Mouse (Mus musculus) liver, adult 2 months (tissue): ENCODE measurements around the gene Hist2h3c2. TPM values are rescaled to one million over a fixed set of nuclear protein-coding genes. Genes with fewer than 3 reads are reported as not detected.

Source experiments
- DNase-seq: peaks from one replicate; pipeline ENCODE4 v3.0.0-alpha.2; 2011; ENCODE audit warnings: low read depth, low spot score; ENCODE audit errors: extremely low read depth
- H3K27ac ChIP-seq: fragments of 200-500 bp; replicated peaks from 2 replicates; pipeline ENCODE4 v1.5.1; 2012; ENCODE audit warnings: low read depth, mild to moderate bottlenecking, control low read depth, inconsistent platforms, low read length; ENCODE audit not compliant: insufficient read depth
- H3K27me3 ChIP-seq: fragments of 200-500 bp; 2 replicates; pipeline ENCODE4 v1.6.1; 2012; ENCODE audit warnings: mild to moderate bottlenecking, moderate library complexity, low read length, inconsistent platforms; ENCODE audit not compliant: control insufficient read depth, insufficient read depth
- H3K36me3 ChIP-seq: fragments of 200-500 bp; 2 replicates; pipeline ENCODE4 v1.6.1; 2012; ENCODE audit warnings: low read length, inconsistent platforms; ENCODE audit not compliant: control insufficient read depth, insufficient read depth
- H3K4me1 ChIP-seq: fragments of 200-500 bp; 2 replicates; pipeline ENCODE4 v1.6.1; 2011; ENCODE audit warnings: low read length; ENCODE audit not compliant: control insufficient read depth, insufficient read depth
- H3K4me3 ChIP-seq: fragments of 200-500 bp; 2 replicates; pipeline ENCODE4 v1.5.1; 2011; ENCODE audit warnings: low read depth, mild to moderate bottlenecking, control low read depth, low read length, moderate library complexity; ENCODE audit not compliant: insufficient read depth
- H3K79me2 ChIP-seq: fragments of 200-500 bp; 2 replicates; pipeline ENCODE4 v1.6.1; 2012; ENCODE audit warnings: inconsistent platforms, mild to moderate bottlenecking, low read length, moderate library complexity; ENCODE audit not compliant: control insufficient read depth, insufficient read depth
- H3K9ac ChIP-seq: fragments of 200-500 bp; 2 replicates; pipeline ENCODE4 v1.6.1; 2012; ENCODE audit warnings: low read depth, mild to moderate bottlenecking, control low read depth, inconsistent platforms, low read length
- CTCF ChIP-seq: fragments of 200-500 bp; IDR thresholded peaks from 2 replicates; pipeline ENCODE4 v1.5.1; 2011; ENCODE audit warnings: low read depth, low read length, control low read depth
- POLR2A ChIP-seq: fragments of 200-500 bp; IDR thresholded peaks from 2 replicates; pipeline ENCODE4 v1.6.1; 2011; ENCODE audit warnings: low read length, control low read depth; ENCODE audit not compliant: insufficient read depth; ENCODE audit errors: extremely low read depth
- WGBS: fragments of 180-500 bp; shearing (Covaris S2); methylation state at CpG from one replicate; pipeline ENCODE4 v1.1.7; 2018; 5-methylcytosine and 5-hydroxymethylcytosine counted together
- polyA plus RNA-seq: library from polyadenylated mRNA; depleted of rRNA; stranded (reverse); fragments of >200 nt; gene quantifications from 2 replicates; pipeline ENCODE4 v1.2.3, GENCODE M21; 2012
- total RNA-seq: library from RNA; depleted of rRNA; stranded (reverse); fragments of >200 nt; gene quantifications from 2 replicates; pipeline ENCODE4 v1.2.3, GENCODE M21; 2014

Gene Hist2h3c2
- total and polyA plus RNA-seq, 2 experiments: 3.5 to 8.6 TPM

- H3K9ac ChIP-seq: no peak overlapping the region
- H3K4me3 ChIP-seq: no peak overlapping the region
- no peak for TF ChIP-seq POLR2A
- no peak for TF ChIP-seq CTCF
- no peaks in the 10 kb centered on the region for H3K79me2 ChIP-seq
- H3K4me1 ChIP-seq: peaks cover 12% of the 10 kb centered on the region; the same call in 1 of the 2 replicates
- H3K36me3 ChIP-seq: no peaks in the 10 kb centered on the region
- H3K27ac ChIP-seq: no peak overlapping the region
- 92% methylated on average over 8 of the region's 8 CpGs for WGBS
- H3K27me3 ChIP-seq: no peaks in the 10 kb centered on the region
- DNase-seq: no peak
These were observed 27.3 kb upstream of the Hist2h3c2 start for GRCm38 (mm10) chr3:96266132-96266710.

- peaks cover 12% of the 10 kb centered on the region; the same call in 1 of the 2 replicates for H3K4me1 ChIP-seq
- H3K4me3 ChIP-seq: no peak overlapping the region
- WGBS: 67% methylated on average over 7 of the region's 7 CpGs
These were observed 25.6 kb upstream of the Hist2h3c2 start for GRCm38 (mm10) chr3:96264404-96264949.

DNA sequence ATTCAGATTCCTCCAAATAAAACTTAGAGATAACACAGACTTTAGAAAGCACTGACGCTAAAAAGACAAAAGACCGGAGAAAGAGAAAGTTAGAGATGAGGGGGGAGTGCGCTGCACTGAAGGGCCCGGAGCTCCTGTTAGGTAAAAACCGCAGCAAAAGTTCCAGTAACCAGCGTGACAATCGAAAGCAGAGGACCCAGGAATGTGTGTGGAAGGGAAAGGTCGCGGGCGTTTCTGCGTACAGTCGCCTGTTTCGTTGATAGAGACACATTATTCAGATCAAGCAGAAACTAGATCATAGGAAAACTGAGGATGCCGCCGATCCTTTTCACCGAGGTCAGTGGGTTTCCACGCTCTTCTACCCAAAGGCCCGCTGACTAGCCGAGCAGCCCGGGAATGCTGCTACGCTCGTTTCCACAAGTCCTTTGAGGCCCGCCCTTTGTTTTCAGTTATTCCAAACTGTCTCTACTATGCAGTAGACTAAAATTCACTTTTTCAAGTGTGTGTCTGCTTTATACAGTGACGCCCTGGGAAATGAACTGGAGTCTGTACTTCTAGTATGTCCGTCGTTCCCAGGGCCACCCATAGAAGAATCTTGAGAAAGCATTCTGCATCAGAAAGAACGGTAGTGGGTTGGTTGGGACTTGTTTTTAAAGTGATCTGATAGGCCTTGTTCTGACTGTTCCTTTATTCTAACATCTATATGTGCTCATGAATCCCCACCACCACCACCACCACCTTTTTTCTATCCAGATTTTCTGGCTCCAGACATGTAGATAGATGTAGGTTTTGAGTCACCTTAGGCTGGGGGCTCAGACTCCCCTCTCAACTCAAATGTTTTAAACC, 24.9 kb upstream of the Hist2h3c2 start:
- Histone ChIP-seq H3K36me3 (no peaks in the 10 kb centered on the region), H3K27ac (peak overlapping the region; percentile 92), H3K4me3 (peak overlapping the region; percentile 38), H3K9ac (peak overlapping the region; percentile 67), H3K27me3 (no peaks in the 10 kb centered on the region), H3K79me2 (no peaks in the 10 kb centered on the region), H3K4me1 (peaks cover 12% of the 10 kb centered on the region; the same call in 1 of the 2 replicates)
- DNase-seq: no peak
- WGBS: 2% methylated on average over 27 of the region's 27 CpGs
- TF ChIP-seq POLR2A (no peak), CTCF (no peak)

More at GRCm38 (mm10) chr3:96264404-96264949, 25.6 kb upstream of the Hist2h3c2 start:
- Histone ChIP-seq H3K27me3 (no peaks in the 10 kb centered on the region), H3K36me3 (no peaks in the 10 kb centered on the region), H3K27ac (peak overlapping the region; percentile 92), H3K79me2 (no peaks in the 10 kb centered on the region), H3K9ac (no peak overlapping the region)
- no peak for DNase-seq
- TF ChIP-seq CTCF: no peak
- TF ChIP-seq POLR2A: no peak

DNA sequence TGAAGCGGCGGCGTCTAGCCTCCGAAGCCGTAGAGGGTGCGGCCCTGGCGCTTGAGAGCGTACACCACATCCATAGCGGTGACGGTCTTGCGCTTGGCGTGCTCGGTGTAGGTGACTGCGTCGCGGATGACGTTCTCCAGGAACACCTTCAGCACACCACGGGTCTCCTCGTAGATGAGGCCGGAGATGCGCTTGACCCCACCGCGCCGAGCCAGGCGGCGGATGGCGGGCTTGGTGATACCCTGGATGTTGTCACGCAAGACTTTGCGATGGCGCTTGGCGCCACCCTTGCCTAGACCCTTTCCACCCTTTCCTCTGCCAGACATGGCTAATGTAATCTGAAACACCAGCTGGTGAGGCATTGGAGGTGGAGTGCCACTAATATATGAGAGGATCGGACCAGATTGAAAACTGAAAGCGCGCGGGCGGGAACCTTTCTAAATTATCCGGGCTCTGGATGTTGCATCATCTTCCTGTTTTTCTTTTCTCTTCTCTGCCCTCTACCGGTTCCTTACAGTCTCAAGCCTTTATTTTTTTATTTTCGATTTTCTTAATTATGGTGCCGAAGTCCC, 24.1 kb upstream of the Hist2h3c2 start, which contains the start of gene Hist2h4:
Gene Hist2h4 (minus strand): TSS at position 333 of the 572 bp plus-strand sequence.
- Histone ChIP-seq H3K27ac (peak within 1 kb of the TSS; percentile 92), H3K36me3 (no peaks in the 10 kb centered on the region), H3K9ac (peak within 1 kb of the TSS; percentile 82), H3K27me3 (no peaks in the 10 kb centered on the region), H3K4me3 (peak within 1 kb of the TSS; percentile 74), H3K4me1 (peaks cover 12% of the 10 kb centered on the region; the same call in 1 of the 2 replicates), H3K79me2 (no peaks in the 10 kb centered on the region)
- TF ChIP-seq CTCF (no peak; the same call in 1 of the 2 replicates), POLR2A (peak; percentile 96)
- peak; percentile 88 for DNase-seq
- under 1% methylated on average over 40 of the region's 40 CpGs for WGBS

DNA sequence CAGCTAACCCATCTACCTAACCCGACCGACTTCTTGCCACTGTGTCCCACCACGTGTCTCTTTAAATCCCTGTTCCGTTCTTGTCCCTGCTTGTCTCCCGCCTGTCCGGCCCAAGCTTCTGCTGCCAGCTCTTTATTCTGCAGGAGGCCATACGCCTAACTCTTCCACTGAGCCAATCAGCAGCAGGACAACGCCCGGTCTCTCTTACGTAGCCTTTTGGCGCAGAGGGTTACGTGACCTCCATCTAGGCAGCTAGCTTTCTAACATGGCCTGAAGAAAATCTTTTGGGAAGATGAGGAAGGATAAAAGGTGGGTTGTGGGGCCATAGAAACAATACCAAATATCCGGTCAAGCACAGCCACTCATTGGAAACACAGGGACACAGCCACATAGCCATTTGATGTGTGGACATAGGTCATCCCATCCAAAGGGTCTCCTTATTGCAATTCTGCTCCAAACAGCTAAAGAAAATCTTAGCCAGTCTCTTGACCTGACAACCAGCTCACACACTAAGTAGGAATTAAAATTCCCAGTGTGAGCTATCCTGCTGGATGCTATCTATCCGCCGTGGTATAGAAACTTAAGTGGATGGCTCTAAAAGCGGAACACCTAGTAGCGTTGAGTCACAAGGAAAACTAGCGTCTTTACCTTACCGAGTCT, 23.4 kb upstream of the Hist2h3c2 start:
- TF ChIP-seq CTCF (no peak), POLR2A (peak; percentile 59; the same call in 1 of the 2 replicates)
- Histone ChIP-seq H3K9ac (peak overlapping the region; percentile 82), H3K4me1 (peaks cover 9% of the 10 kb centered on the region; the same call in 1 of the 2 replicates), H3K79me2 (no peaks in the 10 kb centered on the region), H3K27me3 (no peaks in the 10 kb centered on the region), H3K36me3 (no peaks in the 10 kb centered on the region), H3K27ac (peak overlapping the region; percentile 79), H3K4me3 (peak overlapping the region; percentile 74)
- under 1% methylated on average over 19 of the region's 19 CpGs for WGBS
- DNase-seq: peak; percentile 91
